Mouse (Mus musculus) embryonic facial prominence, embryonic 15.5 days (tissue): ENCODE measurements around the gene Slc2a3. TPM values are rescaled to one million over a fixed set of nuclear protein-coding genes. Genes with fewer than 3 reads are reported as not detected.

Experiments used
- microRNA-seq: library from miRNA; unstranded; fragments of <30 nt; microRNA quantifications from one replicate; pipeline ENCODE4, GENCODE M21; 2016; ENCODE audit warnings: borderline number of aligned reads
- polyA plus RNA-seq: library from polyadenylated mRNA; unstranded; fragments of >200 nt; fragmentation: Nextera tagmentation; extraction: Ambion mirVana; gene quantifications from 2 replicates; pipeline ENCODE4 v1.2.1, GENCODE M21; 2015

The Slc2a3 gene
- polyA plus RNA-seq, 1 experiment from 2014 or later, result 40.2 TPM

Small RNA genes within 50 kb of the gene (microRNA-seq; reads per million reads assigned to microRNA genes)
- gene Mir7231, result not detected

Other genes with a start within 250 kb of the Slc2a3 start
- not detected in 2 replicates for gene Aicda, start 247.8 kb downstream of the Slc2a3 start, polyA plus RNA-seq
- gene Apobec1, start 199.2 kb downstream of the Slc2a3 start, polyA plus RNA-seq, result 5.1 and 5.5 TPM in 2 replicates
- 0.15 and 0.28 TPM in 2 replicates for gene Gdf3, start 191.6 kb downstream of the Slc2a3 start, polyA plus RNA-seq
- gene Dppa3, start 175.2 kb downstream of the Slc2a3 start, polyA plus RNA-seq, result not detected in 2 replicates
- 0.33 and 0.34 TPM in 2 replicates for gene Nanog, start 94.2 kb downstream of the Slc2a3 start, polyA plus RNA-seq
- 7.4 and 8.3 TPM in 2 replicates for gene Foxj2, start 18.3 kb upstream of the Slc2a3 start, polyA plus RNA-seq
- gene C3ar1, start 54.5 kb upstream of the Slc2a3 start, polyA plus RNA-seq, result 4.0 and 4.1 TPM in 2 replicates
- gene Necap1, start 72.8 kb upstream of the Slc2a3 start, polyA plus RNA-seq, result 54.5 and 57.0 TPM in 2 replicates
- gene Clec4a1, start 120.2 kb upstream of the Slc2a3 start, polyA plus RNA-seq, result 5.7 and 6.5 TPM in 2 replicates
- 5.4 and 6.5 TPM in 2 replicates for gene Clec4a3, start 150.9 kb upstream of the Slc2a3 start, polyA plus RNA-seq
- not detected in 2 replicates for gene Clec4a4, start 188.7 kb upstream of the Slc2a3 start, polyA plus RNA-seq
- 0.32 TPM in 1 of 2 replicates, not detected in the other for gene Clec4b1, start 248.3 kb upstream of the Slc2a3 start, polyA plus RNA-seq